Mouse (Mus musculus): ENCODE results near the gene Accs. TPM values are rescaled to one million over a fixed set of nuclear protein-coding genes. Genes with fewer than 3 reads are reported as not detected.
A peak's percentile ranks its signal among the peaks of the same experiment; 100 is the strongest.

The Accs gene
- polyA plus RNA-seq, 1 experiment: 22.2 TPM

DNA sequence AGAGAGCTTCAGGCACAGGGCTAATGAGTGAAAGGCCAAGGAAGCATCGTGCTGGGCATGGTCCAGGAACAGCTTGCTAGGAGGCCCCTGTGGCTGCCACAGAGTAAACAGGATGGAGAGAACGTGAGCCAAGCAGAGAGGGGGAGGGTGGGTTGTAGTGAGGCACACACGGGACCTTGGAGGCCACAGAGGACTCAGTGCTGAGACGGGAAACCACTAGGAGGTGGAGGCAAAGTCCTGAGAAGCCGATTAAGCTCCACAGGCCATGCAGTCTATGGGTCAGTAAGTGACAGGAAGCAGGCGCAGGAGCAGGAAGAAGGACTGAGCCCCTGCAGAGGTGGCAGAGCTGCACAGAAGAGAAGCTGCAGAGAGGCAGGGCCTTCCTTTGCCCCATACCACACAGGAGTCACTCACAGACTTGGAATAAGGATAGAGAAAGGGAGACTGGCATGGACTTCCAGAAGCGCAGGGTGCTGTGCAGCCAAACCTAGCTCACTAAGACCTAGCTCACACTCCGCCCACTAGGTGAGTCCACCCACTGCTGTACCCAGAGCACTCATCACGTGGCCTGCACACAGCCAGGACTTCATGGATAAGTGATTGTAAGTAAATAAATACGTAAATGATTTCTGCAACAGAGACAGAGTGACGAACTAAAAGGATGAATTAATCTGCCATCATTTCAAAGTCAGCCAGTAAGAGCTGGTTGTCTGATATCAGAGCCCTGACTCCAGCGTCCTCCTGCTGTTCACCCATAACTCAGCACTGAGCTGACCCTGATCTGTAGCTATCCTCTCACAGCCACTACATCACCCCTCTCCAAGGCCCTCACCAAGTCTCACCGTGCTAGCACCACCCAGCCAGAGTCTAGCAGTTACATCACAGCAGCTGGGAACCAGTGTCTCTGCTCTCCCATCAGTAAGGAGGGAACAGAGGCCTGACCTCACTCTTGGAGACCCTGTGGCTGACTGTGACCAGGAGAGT lies 57.9 kb downstream of the Accs start:
- DNase-seq (ENCODE audit: low read depth): peak; percentile 59
- TF ChIP-seq POLR2A (IDR thresholded peaks at IDR 0.05; ENCODE audit: borderline replicate concordance, extremely low read depth, insufficient read depth, insufficient read length, poor library complexity, severe bottlenecking): no peak
- no peak for TF ChIP-seq CTCF (IDR thresholded peaks at IDR 0.05; ENCODE audit: borderline replicate concordance, extremely low read depth, insufficient read depth, insufficient read length)

DNA sequence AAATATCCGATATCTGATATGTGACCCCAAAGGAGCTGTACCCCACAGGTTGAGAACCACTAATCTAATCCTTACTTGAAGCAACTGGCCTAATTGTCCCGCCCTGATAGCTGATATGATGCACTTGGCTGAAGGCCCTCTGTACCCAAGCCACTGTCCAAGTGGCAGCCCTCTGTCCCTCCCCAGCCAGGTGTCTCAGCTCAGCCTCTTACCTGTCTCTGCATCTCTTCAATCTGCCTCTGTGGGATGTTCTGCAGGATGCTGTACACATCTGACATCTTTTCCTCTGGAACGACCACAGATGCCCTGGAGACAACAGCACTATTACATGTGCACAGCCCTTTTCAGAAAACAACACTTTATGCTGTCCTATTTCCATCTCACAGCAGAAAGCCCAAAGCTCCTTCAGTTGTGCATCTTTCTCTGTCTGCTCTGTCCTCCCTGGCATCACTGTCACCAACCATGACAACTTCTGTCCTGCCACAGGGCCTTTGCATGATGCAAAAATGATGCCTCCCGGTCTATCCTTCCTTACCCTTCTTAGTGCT lies 58.9 kb downstream of the Accs start:
- no peak for DNase-seq (ENCODE audit: low read depth)

DNA sequence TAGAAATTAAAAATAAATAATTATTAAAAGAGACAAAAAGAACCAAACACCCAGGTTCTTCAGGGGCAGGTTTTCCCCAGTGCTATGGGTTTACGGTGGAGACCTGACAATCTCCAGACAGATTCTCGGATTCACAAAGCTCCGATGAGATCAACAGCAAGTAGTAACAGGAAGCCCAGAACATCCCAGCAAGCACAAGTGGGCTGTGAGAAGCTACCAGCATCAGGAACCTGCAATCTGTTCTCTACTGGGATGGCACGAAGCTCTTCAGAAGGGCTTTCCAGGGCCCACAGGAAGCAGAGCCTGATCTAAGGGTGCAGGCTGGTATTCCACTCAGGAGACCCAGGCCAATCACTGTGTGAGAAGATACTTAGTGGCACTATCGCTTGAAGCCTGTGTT lies 61.2 kb downstream of the Accs start:
- no peak for DNase-seq (ENCODE audit: low read depth)
- TF ChIP-seq CTCF (IDR thresholded peaks at IDR 0.05; ENCODE audit: borderline replicate concordance, extremely low read depth, insufficient read depth, insufficient read length) (no peak), POLR2A (IDR thresholded peaks at IDR 0.05; ENCODE audit: borderline replicate concordance, extremely low read depth, insufficient read depth, insufficient read length, poor library complexity, severe bottlenecking) (no peak)

More for the DNA sequence above, 58.9 kb downstream of the Accs start:
- TF ChIP-seq POLR2A (IDR thresholded peaks at IDR 0.05; ENCODE audit: borderline replicate concordance, extremely low read depth, insufficient read depth, insufficient read length, poor library complexity, severe bottlenecking): no peak
- TF ChIP-seq CTCF (IDR thresholded peaks at IDR 0.05; ENCODE audit: borderline replicate concordance, extremely low read depth, insufficient read depth, insufficient read length): no peak

DNA sequence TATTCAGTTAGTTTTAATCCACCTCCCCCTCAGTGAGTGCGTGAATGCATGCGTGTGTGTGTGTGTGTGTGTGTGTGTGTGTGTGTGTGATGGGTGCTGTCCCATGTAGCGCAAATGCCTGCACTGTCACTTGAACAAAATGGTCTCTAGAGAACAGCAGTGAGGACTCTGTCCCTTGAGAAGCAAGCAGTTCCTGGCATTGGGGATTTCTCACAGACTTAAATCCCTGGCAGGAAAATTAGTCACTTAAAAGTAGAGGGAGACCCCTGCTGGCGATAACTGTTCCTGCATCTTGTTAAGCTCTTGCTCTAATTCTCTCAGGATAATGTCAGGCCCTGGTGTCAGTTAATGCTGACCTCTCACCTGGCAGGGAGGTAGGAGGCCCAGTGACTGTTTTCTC lies 63.6 kb downstream of the Accs start:
- DNase-seq (ENCODE audit: low read depth): peak; percentile 95
- TF ChIP-seq POLR2A (IDR thresholded peaks at IDR 0.05; ENCODE audit: borderline replicate concordance, extremely low read depth, insufficient read depth, insufficient read length, poor library complexity, severe bottlenecking) (no peak), CTCF (IDR thresholded peaks at IDR 0.05; ENCODE audit: borderline replicate concordance, extremely low read depth, insufficient read depth, insufficient read length) (peak; percentile 75)

DNA sequence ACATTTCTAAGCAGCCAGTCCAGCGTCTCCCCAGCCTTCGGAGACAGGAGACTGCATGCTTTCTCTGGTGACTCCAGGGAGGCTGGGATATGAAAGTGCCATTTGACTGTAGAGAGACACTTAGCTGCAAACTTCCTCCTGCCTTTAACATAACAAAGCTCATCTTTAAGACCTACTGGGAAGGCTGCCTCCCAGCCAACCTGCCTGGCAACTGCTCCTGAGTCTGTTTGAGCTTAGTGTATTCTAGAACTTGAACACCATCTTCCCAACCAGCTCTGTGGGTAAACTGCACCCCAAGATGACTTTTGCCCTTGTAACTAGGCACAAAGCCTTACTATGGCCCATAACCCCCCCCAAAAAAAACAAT lies 64.3 kb downstream of the Accs start:
- TF ChIP-seq CTCF (IDR thresholded peaks at IDR 0.05; ENCODE audit: borderline replicate concordance, extremely low read depth, insufficient read depth, insufficient read length): no peak
- no peak for TF ChIP-seq POLR2A (IDR thresholded peaks at IDR 0.05; ENCODE audit: borderline replicate concordance, extremely low read depth, insufficient read depth, insufficient read length, poor library complexity, severe bottlenecking)
- DNase-seq (ENCODE audit: low read depth): no peak

DNA sequence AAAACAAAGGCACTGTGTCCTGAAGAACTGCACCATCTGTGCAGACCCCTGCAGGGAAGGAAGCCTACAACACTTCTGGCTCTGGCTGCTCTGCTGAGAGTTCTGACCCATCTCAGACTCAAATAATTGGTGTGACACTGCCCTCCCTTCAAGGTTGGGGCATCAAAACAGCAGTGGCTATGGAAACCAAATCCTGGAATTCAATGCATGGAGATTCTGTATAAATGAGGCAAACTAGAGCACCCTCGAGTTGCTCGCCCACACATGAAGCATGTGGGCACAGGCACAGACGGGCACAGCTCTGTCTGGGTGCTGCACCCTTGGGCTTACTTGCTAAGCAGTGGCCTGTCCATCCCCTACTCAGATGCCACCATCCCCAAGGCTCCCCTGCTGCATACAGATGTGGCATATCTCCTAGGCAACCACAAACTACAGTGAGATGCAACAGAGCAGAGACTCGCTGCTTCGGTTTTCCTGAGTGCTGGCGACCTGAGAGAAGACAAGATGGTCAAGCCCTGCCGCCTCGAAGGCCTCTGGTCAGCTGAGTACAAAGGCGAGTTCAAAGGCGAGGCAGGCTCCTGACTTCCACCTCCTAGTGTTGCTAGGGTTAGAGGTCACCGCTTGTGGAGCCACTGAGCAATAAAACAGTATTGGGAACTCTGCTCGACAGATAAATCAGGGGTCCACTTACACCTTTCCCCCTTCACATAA lies 64.9 kb downstream of the Accs start:
- peak; percentile 50 for DNase-seq (ENCODE audit: low read depth)
- no peak for TF ChIP-seq CTCF (IDR thresholded peaks at IDR 0.05; ENCODE audit: borderline replicate concordance, extremely low read depth, insufficient read depth, insufficient read length)
- TF ChIP-seq POLR2A (IDR thresholded peaks at IDR 0.05; ENCODE audit: borderline replicate concordance, extremely low read depth, insufficient read depth, insufficient read length, poor library complexity, severe bottlenecking): no peak

DNA sequence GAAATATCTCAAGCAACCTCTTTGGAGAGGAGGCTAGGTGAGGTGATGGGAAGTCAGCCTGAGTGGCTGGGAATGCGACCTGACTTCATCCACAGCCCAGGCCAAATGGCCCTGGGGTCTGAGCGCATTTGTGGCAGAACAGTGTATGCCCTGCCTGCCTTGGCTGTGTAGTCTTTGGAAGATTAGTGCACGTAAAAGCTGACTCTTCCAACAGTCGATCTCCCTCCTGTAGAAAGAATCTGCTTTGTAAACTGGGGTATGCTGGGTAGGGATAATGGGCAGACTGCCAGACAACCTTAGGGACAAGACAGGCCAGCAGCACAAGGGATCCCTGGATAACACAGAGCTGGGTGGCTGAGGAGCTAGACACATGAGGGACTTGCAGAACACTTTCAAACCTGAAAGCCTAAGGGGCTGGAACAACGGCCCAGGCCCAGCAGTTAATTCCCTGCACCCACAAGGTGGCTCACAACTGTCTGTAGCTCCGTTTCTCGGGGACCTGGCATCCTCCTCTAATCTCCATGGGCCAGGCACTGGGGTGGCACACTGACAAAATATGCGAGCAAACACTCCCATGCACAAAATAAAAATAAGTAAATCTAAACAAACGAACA lies 65.7 kb downstream of the Accs start:
- DNase-seq (ENCODE audit: low read depth): peak; percentile 29
- TF ChIP-seq CTCF (IDR thresholded peaks at IDR 0.05; ENCODE audit: borderline replicate concordance, extremely low read depth, insufficient read depth, insufficient read length): no peak
- TF ChIP-seq POLR2A (IDR thresholded peaks at IDR 0.05; ENCODE audit: borderline replicate concordance, extremely low read depth, insufficient read depth, insufficient read length, poor library complexity, severe bottlenecking): no peak

Other genes with a start within 250 kb of the Accs start
- gene Alx4, start 207.6 kb downstream of the Accs start, polyA plus RNA-seq (2012; rRNA removed): 1.1 and 2.5 TPM in 2 replicates
- gene Ext2, start 27.4 kb downstream of the Accs start, polyA plus RNA-seq (2012; rRNA removed): 36.3 and 49.9 TPM in 2 replicates
- 0.38 and 0.39 TPM in 2 replicates for gene Accsl, start 19.2 kb upstream of the Accs start, polyA plus RNA-seq (2012; rRNA removed)
- gene Gm13889, start 107.3 kb upstream of the Accs start, polyA plus RNA-seq (2012; rRNA removed): 26.7 and 58.7 TPM in 2 replicates
- gene Gm27027, start 146.4 kb upstream of the Accs start, polyA plus RNA-seq (2012; rRNA removed): 0.16 TPM in 1 of 2 replicates, not detected in the other
- 54.7 and 64.8 TPM in 2 replicates for gene Alkbh3, start 160.9 kb upstream of the Accs start, polyA plus RNA-seq (2012; rRNA removed)